Mouse (Mus musculus) ZHBTc4 (cell line): ENCODE measurements around the gene Gmppb.

Experiments
- DNase-seq: peaks from one replicate; pipeline ENCODE4 v3.0.0-alpha.2; 2011; ENCODE audit warnings: low read depth, low spot score

The Gmppb gene

GRCm38 (mm10) chr9:108049016-108049455 is at the start of gene Gmppb:
Gene Gmppb, plus strand, starts transcription at chr9:108049242.
- peak; percentile 99 for DNase-seq

- peak; percentile 100 for DNase-seq
Observed at GRCm38 (mm10) chr9:108001922-108002770, 46.9 kb upstream of the Gmppb start, which contains the start of gene Ip6k1. Gene Ip6k1, plus strand, starts transcription at chr9:108002501.

- no peak for DNase-seq
Observed at GRCm38 (mm10) chr9:108002778-108003530, 46.1 kb upstream of the Gmppb start.

GRCm38 (mm10) chr9:108003531-108003890 is 45.5 kb upstream of the Gmppb start:
- DNase-seq, result peak; percentile 42

- DNase-seq, result peak; percentile 65
Observed at GRCm38 (mm10) chr9:108008041-108008440, 41.0 kb upstream of the Gmppb start.

GRCm38 (mm10) chr9:108010385-108010784 is 38.7 kb upstream of the Gmppb start:
- peak; percentile 24 for DNase-seq

- peak; percentile 50 for DNase-seq
Observed at GRCm38 (mm10) chr9:108013577-108013976, 35.5 kb upstream of the Gmppb start.

- no peak for DNase-seq
Observed at GRCm38 (mm10) chr9:108017127-108017526, 31.9 kb upstream of the Gmppb start.

- no peak for DNase-seq
Observed at GRCm38 (mm10) chr9:108020741-108021140, 28.3 kb upstream of the Gmppb start.

- DNase-seq, result no peak
Observed at GRCm38 (mm10) chr9:108023216-108023615, 25.8 kb upstream of the Gmppb start.

GRCm38 (mm10) chr9:108026584-108026983 is 22.5 kb upstream of the Gmppb start:
- no peak for DNase-seq

- DNase-seq, result peak; percentile 36
Observed at GRCm38 (mm10) chr9:108027867-108028266, 21.2 kb upstream of the Gmppb start.

- peak; percentile 53 for DNase-seq
Observed at GRCm38 (mm10) chr9:108032126-108032525, 16.9 kb upstream of the Gmppb start.

GRCm38 (mm10) chr9:108035331-108036156 is 13.5 kb upstream of the Gmppb start:
- peak; percentile 51 for DNase-seq

- DNase-seq, result peak; percentile 46
Observed at GRCm38 (mm10) chr9:108044751-108045492, 4.1 kb upstream of the Gmppb start.

- DNase-seq, result no peak
Observed at GRCm38 (mm10) chr9:108046582-108046981, 2.5 kb upstream of the Gmppb start.

GRCm38 (mm10) chr9:108047601-108048565 is 1.2 kb upstream of the Gmppb start:
- no peak for DNase-seq

GRCm38 (mm10) chr9:108048566-108048955 is 481 bp upstream of the Gmppb start:
- DNase-seq, result no peak

- no peak for DNase-seq
Observed at GRCm38 (mm10) chr9:108049561-108050251, 664 bp downstream of the Gmppb start.
